Mouse (Mus musculus) monocyte, adult 5-6 weeks (primary cell): ENCODE data around the gene Cdc20b. TPM values are rescaled to one million over a fixed set of nuclear protein-coding genes. Genes with fewer than 3 reads are reported as not detected.
A peak's percentile ranks its signal among the peaks of the same experiment; 100 is the strongest.

ENCODE experiments used
- ATAC-seq: fragments of 153-309, 156-312 bp; replicated peaks from 2 replicates; pipeline ENCODE4 v1.8.0; 2017; ENCODE audit warnings: mild to moderate bottlenecking; ENCODE audit not compliant: low TSS enrichment, insufficient number of reproducible peaks, severe bottlenecking, poor library complexity, low FRiP score
- total RNA-seq: library from RNA; stranded (forward); fragments of 200-1000, 200-491, 200-594 nt; gene quantifications from 3 replicates; pipeline ENCODE4 v1.2.3, GENCODE M21; 2017

The Cdc20b gene
- 1.0 to 11.5 TPM (median 6.1 TPM) in 3 replicates for total RNA-seq

DNA sequence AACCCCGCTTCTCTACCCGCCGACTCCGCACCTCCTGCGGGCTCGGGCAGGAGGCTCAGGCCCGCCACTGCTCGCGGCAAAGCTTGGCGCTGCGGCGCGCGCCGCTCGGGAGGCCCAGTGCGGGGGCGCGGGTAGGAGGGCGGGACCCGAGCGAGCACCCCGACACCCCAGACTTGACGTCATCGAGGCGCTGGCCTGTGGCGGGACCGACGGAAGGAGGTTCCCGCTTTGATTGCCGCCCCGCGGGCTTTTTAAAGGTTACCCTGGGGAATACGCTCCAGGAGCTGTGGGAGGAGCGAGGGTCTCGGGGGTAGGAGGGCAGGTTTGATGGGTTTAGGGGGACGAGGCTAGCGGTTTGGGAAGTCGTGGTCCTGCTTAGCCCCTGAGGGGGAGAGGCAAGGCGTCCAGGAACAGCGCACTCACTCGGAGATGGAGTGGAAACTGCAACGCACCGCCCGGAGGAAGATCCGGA, at the start of gene Cdc20b:
Gene Cdc20b (plus strand): TSS at position 162 of the 472 bp plus-strand sequence.
- ATAC-seq: peak; percentile 14; the same call in 1 of the 2 replicates

DNA sequence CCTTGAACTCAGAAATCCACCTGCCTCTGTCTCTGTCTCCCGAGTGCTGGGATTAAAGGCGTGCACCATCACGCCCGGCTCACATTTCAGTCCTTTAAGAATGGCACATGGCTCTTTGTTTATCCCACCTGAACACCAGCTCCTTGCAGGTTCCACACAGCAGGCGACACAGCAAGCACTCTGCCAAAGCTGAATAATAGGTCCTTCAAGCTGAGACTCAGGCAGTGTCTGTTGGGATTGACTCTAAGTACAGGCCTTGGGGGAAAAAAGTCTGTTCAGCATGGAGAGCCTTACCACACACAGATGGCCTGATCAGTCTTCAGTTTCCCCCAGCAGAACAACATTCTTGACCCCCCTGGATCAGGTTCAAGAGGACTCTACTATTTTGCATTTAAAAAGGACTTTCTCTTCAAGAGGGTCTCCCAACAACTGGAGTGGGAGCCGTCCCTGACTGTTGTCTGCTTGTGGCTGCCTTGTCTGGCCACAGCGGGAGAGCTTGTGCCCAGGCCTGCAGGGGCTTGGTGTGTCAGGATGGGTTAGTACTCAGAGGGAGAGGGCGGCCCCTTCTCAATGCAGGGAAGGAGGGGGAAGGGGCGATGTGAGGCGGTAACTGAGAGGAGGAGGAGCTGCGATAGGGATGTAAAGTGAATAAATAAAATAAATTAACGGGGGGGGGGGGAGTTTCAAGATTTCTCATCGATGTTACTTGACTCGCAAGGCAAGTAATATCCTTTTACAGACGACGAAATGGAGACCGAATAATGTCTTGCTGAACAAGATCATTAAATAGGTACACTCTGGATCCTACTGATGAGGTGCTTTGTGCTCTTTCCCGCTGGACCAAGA, 49.1 kb upstream of the Cdc20b start:
- ATAC-seq: no peak

DNA sequence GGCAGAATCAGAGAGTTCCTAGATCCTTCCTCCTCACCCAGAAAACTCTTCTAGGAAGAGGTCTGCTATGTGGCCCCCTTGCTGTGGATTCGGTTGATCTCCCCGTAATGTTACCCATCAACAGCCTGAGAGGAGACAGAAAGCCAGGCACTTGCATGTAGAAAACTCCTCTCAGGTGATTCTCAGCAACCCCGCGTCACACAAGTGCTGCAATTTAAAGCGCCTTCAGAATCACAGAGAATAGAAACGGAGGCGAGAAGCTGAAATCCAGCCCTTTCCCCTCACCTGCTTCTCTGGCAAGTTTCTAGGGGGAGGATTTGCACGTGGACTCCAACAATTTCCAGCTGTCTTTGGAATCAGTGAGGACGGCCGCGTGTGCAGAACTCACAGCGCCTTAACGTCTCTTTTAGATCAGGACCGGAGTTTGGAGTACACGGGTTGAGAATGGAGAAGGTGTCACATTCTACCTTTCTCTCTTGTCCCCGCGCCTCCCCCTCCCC, 48.4 kb upstream of the Cdc20b start:
- ATAC-seq: no peak

DNA sequence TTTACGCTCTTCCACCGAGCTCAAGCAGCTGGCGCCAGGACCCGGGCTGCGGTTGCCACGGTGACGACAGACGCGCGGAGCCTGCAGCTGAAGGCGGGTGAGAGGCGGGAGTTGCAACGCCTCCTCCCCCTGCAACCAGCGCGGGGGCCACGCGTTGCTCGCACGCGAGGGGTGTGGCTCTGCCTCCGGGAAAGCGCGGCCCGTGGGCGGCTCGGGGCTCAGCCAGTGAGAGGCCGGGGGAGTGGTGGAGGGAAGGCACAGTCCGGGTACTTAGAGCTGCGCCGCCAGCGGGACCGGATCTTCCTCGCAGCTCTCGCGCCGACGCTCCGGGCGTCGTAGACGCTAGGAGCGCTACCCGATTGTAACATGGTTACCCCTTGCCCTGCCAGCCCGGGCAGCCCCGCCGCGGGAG, 47.4 kb upstream of the Cdc20b start, which contains the start of gene Ccno:
Gene Ccno (plus strand): TSS at position 271 of the 412 bp plus-strand sequence.
- ATAC-seq: peak; percentile 70

DNA sequence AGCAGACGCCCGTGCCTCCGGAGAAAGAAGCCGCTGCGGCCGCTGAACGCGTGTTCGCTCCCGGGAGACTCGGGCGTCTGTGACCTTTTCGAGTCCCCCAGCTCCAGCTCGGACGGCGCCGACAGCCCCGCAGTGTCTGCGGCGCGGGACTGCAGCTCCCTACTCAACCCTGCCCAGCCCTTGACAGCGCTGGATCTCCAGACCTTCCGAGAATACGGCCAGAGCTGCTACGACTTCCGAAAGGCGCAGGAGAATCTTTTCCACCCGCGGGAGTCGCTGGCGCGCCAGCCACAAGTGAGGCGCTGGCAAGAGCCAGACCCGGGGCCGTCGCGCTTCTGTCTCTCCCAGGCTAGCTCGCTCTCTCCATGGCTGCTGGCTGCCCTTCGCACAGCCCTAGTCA, 46.9 kb upstream of the Cdc20b start:
- no peak for ATAC-seq

DNA sequence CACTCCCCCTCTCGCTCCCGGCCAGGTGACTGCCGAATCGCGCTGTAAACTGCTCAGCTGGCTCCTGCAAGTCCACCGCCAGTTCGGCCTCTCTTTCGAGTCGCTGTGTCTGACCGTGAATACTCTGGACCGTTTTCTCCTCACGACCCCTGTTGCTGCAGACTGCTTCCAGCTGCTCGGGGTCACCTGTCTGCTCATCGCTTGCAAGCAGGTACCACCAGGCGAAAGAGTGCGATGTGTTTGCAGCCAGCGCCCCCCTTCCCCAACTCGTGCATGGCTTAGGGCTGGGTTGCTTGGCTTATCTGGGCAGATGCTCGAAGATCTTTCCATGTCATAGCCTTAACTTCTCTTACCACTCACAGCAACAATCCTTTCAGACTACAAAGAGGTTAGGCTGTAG, 46.0 kb upstream of the Cdc20b start:
- no peak; the same call in 1 of the 2 replicates for ATAC-seq

DNA sequence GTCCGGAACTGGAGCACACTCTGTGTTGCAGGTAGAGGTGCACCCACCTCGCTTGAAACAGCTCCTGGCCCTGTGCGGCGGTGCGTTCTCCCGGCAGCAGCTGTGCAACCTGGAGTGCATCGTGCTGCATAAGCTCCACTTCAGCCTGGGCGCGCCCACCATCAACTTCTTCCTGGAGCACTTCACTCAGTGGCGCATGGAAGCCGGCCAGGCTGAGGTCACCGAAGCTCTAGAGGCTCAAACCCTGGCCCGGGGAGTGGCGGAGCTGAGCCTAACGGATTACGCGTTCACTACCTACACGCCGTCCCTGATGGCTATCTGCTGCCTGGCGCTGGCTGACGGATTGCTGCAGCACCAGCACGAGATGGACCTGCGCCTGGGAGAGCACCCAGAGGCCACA, 45.4 kb upstream of the Cdc20b start:
- no peak for ATAC-seq

DNA sequence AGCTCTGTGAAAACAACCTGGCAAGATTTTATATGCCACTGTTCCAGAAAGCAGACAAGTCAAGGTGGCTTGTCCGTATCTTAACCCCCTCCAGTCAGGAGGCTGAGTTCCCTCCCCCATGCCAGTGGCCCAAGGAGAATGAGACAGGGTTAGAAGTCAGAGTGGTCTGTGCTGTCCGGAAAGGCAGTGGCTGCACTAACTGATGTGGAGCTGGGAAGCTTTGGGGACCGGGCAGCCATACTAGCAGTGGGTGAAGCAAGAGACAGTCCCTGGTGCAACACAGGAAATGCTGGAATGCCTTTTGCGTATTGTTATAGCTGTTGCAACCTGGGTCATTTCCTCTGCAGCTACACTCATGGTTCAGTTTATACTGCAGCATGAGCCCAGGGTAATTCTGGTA, 44.6 kb upstream of the Cdc20b start:
- no peak for ATAC-seq

DNA sequence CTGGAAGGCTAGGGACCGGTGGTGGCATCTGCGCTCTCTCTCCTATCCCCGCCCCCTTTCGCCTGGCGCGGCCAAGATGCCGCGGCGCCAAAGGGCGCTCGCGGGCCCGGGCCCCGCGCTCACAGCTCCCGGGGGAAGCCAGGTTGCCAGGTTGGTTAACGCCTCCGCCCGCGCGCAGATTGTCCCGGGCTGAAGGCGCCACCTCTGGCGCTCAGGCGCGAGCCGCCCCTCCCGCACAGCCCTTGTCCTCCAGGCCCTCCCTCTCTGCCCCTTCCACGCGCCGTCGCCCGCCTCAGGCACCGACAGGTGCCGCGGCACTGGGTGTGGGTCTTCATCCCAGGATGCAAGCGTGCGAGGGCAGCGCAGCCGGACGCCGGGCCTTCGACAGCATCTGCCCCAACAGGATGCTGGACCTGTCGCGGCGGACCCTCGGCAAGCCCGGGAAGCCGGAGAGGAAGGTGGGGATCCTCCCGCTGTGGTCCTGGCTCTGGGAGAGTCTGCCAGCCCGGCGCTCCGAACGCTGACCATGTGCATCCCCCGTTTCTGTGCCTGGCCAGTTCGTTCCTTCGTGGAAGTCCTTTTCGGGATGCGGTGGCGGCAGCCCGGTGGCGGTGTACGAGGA, 41.3 kb upstream of the Cdc20b start, which contains the start of gene Mcidas:
Gene Mcidas (plus strand): TSS at position 315 of the 622 bp plus-strand sequence.
- 0 out of 2 replicates have a peak, but pooled peaks have one; percentile 3 for ATAC-seq

DNA sequence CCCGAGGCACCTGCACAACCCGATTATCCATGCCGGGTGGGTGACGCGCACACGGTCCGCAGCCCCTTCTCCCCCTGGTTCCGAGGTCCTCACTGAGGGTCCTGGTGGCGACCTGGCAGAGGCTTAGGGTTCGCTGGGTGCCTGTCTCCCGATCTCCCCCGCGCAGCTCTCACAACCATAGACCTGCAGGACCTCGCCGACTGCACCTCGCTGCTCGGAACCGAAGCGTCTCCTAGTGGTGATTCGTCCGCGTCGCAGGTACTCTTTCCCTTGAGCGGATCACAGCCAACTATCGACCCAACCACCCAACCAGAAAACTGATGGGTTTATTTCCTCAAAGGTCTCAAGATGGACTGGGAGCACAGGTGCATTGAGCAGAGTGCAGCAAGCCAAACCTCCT, 40.7 kb upstream of the Cdc20b start:
- peak; percentile 52 for ATAC-seq

DNA sequence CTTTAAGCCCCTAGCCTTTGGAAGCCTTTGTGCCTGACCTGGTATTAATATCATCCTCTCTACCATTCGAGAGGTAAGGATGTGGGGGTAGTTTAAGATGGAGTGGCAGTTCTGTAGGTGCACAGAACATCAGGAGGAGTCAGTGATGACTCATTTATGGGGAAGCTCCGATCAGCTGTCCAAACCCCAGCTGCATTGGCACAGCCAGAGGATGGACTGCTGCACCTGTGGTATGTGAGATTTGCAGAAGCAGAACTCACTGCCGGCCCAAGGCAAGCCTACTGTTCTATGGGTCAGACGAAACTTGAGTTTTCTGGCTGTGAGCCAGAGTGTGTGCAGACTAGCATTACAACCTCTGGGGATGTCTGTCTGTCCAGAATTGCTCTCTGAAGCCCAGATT, 38.5 kb upstream of the Cdc20b start:
- ATAC-seq: no peak

DNA sequence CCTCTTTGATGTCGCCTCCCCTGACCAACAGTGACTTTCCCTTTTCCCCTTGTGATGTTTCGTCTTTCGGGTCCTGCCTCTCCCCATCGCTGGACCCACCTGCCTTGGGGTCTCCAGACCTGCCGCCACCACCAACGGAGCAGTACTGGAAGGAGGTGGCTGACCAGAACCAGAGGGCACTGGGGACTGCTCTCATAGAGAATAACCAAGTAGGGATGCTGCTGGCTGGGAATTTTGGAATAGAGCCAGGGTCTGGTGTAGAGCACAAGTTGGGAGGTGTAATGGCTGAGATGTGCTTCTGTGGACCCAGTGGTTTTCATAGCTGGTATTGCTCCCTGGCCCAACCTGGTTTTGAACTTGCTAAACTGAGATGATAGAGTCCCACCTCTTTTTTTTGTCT, 37.5 kb upstream of the Cdc20b start:
- ATAC-seq: no peak

DNA sequence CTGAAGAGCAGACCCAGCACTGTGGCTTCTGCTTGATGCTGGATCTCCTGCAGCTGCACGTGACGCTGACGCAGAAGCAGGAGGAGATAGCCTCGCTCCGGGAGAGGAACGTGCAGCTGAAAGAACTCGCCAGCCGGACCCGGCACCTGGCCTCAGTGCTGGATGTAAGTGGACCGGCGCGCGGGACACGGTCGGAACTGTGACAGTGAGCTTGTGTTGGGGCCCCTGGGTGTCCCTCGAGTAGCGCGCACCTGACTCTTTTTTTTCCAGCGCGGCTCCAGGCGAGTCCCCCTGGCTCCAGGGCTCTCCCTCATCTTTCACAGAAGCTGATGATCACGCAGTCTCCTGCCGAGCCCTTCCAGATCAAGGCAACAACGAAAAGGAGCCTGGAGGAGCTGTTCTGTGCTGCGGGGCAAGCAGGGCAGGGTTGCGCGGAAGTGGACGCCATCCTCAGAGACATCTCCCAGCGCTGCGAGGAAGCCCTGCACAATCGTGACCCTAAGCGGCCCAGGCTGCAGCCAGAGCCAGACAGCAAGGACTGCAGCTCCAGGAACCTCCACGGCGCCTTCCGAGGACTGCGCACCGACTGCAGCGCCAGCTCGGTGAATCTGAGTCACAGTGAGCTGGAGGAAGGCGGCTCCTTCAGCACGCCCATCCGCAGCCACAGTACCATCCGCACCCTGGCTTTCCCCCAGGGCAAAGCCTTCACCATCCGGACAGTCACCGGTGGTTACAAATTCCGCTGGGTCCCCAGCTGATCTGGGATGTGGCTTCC, 36.3 kb upstream of the Cdc20b start:
- ATAC-seq: no peak

DNA sequence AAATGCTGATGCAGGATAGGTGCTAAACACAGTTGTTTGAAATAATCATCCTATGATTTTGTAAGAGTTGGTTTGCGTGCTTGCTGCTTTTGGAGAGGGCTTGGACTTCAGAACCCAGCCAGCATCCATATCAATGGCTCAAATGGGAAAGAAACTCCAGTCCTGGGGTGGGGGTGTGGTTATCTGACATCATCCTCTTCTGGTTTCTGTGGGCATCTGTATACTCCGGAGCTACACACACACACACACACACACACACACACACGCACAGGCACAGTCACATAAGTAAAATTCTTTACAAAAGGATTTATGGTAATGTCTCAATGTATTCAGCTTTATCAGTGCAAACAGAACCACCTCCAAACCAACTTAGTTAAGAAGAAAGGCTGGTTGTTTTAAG, 34.8 kb upstream of the Cdc20b start:
- no peak for ATAC-seq

DNA sequence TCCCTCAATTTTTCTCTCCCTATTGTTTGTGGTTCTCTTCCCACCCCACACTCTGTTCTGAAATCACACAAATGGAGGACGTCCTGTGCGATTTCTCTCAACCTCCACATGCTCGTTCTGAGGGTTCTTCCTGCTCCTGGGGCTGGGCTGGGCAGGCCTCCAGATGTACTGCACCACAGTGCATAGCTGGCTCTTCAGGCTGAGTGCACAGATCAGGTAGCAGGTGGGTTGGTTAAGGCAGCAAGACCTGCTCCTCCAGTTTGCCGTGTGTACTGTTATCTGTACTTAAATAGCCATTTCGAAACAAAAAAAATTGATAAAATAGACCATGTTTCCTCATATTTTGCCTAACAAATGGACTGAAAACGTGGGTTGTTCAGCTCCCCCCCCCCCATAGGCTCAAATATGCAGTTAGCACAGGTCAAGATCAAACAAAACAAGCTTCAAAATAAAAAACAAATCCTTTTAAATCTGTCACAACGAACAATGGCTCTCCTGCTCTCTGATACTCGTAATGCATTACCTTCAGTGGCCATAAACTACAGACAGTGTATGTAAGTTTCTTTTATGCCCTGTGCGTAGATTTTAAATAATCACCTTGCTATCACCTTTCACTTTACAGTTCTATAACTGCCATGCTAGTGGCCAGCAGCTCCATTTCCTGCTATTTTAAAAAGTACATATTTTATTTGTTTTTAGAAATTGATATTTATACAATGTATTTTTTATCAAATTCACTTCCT, 34.2 kb upstream of the Cdc20b start:
- ATAC-seq: no peak

DNA sequence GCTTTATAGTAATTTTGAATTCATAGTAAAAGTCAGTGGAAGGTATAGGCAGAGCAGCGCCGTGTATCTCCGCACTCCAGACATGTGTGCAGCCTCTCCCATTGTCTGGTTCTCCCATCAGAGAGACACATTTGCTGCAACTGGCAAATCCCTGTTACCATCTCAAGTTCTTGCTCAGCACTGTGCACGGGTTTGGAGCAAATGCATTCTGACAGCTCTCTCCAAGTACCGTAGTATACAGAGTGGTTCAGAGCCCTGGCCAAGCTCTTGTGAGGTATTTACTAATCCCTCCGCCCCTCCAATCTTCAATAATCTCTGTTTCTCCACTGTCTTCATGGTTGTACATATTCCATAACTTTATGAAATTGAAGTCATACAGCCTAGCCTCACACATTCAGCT, 22.2 kb upstream of the Cdc20b start:
- ATAC-seq: no peak

DNA sequence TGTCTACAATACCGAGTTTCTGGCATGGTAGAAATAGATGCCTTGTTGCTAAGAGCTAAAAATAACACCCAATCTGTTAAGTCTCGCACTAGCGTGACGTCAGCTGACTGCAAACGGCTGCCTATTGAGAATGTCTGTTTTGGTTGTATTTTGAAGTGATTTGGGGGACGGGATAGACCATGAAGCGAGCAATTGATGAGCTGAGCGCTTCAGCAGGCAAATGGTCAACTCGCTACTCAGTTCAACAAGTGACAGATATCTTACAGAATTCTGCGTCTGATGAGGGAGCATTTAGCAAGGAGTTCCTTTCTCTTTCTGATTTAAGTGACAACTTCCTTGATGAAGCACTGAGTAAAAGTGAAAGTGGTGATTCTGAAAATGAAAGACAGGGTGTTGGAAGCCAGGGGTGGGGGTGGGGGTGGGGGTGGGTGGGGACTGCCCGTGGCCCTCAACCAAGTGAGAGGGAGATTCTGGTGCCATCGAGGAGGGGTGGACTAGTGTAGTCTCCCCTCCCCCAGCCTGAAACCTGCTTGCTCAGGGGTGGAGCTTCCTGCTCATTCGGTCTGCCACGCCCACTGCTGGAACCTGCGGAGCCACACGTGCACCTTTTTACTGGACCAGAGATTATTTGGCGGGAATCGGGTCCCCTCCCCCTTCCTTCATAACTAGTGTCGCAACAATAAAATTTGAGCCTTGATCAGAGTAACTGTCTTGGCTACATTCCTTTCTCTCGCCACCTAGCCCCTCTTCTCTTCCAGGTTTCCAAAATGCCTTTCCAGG, 21.5 kb upstream of the Cdc20b start:
- ATAC-seq: peak; percentile 52

DNA sequence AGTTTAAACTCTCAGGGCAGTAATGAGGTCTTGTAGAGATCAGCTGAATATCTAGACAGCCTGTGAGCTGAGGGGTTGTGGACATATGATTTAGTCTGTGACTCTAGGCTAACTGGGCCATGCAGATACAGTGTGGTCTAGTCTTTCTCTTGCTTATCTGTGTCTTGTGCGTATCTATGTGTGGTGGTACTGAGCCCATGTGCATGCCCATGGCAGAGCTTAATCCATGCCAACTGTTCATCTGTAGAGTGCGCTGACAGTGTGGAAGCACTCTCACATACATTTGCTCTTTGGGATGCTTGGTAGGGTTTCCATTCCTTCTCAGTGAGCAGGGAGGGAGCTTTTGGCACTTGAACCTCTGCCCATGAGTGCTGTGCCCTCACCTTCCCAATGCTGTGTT, 13.4 kb upstream of the Cdc20b start:
- ATAC-seq: no peak
